Mouse (Mus musculus): ENCODE data around the gene Mrm3.

DNA sequence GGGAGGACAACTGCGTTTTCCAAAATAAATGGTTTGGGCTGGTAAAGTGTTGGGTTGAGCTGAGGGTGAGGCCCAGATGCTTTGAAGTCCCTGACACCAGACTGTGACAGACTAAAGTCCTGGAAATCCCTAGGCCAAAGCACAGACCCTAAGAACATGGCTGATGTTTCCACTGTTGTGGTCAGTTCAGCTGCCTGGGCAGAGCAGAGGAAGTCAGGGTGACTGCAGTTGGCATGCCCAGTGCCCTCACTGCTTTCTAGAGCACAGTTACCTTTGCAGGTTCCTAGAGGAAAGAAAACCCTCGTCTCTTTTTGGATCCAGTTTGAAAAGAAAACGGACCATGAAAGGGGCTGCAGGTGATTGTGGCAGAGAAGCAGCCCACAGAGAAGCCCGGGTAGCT is 13.9 kb downstream of the Mrm3 start:
- TF ChIP-seq MYOG (IDR thresholded peaks at IDR 0.05; ENCODE audit: control insufficient read depth in 1 of 3, insufficient read depth in 1 of 3, insufficient read length in 2 of 3, low read depth in 2 of 3): peak; percentile 55 to 79 (median 71)
- no peak for TF ChIP-seq POLR2A (IDR thresholded peaks at IDR 0.05; ENCODE audit: insufficient read length, low read depth)
